Mouse (Mus musculus) gastrocnemius, postnatal 25 days (tissue): ENCODE measurements around the gene Vmn1r1. TPM values are rescaled to one million over a fixed set of nuclear protein-coding genes. Genes with fewer than 3 reads are reported as not detected.

ENCODE experiments used
- DNase-seq: peaks from one replicate; pipeline ENCODE4 v3.0.0; 2022
- total RNA-seq, 2 experiments: library from RNA; stranded (reverse); gene quantifications; 1 replicate in 1 of 2; 2 replicates in 1 of 2; pipeline ENCODE4 v1.2.3; 2021

Gene Vmn1r1
- total RNA-seq, 2 experiments from 2014 or later = not detected

GRCm38 (mm10) chr1:182137204-182138125 is 26.8 kb downstream of the Vmn1r1 start:
- no peak for DNase-seq

- no peak for DNase-seq
Measured at GRCm38 (mm10) chr1:182130830-182131229, 33.5 kb downstream of the Vmn1r1 start.

- DNase-seq = peak; percentile 82
Measured at GRCm38 (mm10) chr1:182124924-182125368, 39.3 kb downstream of the Vmn1r1 start.

GRCm38 (mm10) chr1:182124506-182124905 is 39.8 kb downstream of the Vmn1r1 start, which contains the start of gene Srp9:
Gene Srp9 (plus strand): TSS chr1:182124737.
- peak; percentile 96 for DNase-seq

GRCm38 (mm10) chr1:182122413-182122812 is 41.9 kb downstream of the Vmn1r1 start:
- no peak for DNase-seq

GRCm38 (mm10) chr1:182115651-182116408 is 48.5 kb downstream of the Vmn1r1 start:
- DNase-seq = peak; percentile 53

- no peak for DNase-seq
Measured at GRCm38 (mm10) chr1:182115197-182115596, 49.1 kb downstream of the Vmn1r1 start.

GRCm38 (mm10) chr1:182113587-182114500 is 50.4 kb downstream of the Vmn1r1 start:
- DNase-seq = no peak

- DNase-seq = no peak
Measured at GRCm38 (mm10) chr1:182113131-182113530, 51.2 kb downstream of the Vmn1r1 start.

GRCm38 (mm10) chr1:182112385-182112784 is 51.9 kb downstream of the Vmn1r1 start:
- no peak for DNase-seq

- DNase-seq = no peak
Measured at GRCm38 (mm10) chr1:182111386-182112317, 52.6 kb downstream of the Vmn1r1 start.

GRCm38 (mm10) chr1:182110708-182111385 is 53.4 kb downstream of the Vmn1r1 start:
- no peak for DNase-seq

- DNase-seq = no peak
Measured at GRCm38 (mm10) chr1:182110185-182110584, 54.1 kb downstream of the Vmn1r1 start.

- peak; percentile 59 for DNase-seq
Measured at GRCm38 (mm10) chr1:182108397-182109099, 55.7 kb downstream of the Vmn1r1 start.

- DNase-seq = no peak
Measured at GRCm38 (mm10) chr1:182107251-182107650, 57.0 kb downstream of the Vmn1r1 start.

GRCm38 (mm10) chr1:182105023-182105422 is 59.3 kb downstream of the Vmn1r1 start:
- no peak for DNase-seq
